Mouse (Mus musculus) cerebellum, postnatal 25 days (tissue): ENCODE data around the gene Set.

Experiments
- DNase-seq, 2 experiments: peaks; one replicate each; pipeline ENCODE4 v3.0.0; 2021; ENCODE audit warnings: mixed read lengths in 2 of 2

The Set gene

DNA sequence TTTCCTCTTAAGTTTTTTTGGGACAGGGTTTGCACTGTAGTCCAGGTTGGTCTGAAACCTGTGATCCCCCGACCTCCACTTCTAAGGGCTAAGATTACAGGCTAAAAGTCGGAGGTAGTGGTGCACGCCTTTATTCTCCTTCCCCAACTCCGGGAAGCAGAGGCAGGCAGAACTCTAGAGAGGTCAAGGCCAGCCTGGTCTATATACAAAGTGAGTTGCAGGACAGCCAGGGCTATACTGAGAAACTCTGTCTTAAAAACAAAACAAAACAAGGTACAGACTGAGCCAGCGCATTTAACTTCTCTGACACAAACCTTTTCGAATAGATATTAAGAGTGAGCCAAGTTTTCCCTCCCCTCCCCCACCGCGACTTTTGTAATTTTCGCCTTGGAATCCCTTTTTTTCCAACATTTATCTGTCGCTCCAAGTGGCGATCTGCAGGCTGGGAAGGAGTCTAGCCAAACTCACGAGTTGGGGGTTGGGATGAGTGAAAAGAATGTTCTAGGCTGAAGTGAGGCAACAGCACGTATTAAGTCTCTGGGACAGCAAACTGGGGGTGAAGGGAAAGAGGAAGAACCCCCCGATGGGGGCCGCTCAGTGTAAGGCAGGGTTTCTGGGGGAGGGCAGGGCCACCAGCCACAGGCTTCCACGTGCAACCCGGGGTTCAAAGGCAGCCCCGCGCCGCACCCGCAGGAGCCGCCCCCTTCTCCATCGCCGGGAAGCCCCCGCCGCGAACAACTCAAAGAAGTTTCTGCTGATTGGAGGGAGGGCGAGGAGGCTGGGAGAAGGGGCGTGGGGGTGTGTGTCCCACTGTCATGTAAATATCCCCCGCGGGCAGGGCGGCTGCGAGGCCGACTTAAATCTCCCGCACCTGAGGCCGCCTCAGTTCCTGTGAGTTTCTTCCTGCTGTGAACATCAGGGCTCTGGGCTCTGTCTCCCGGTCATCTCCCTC, 4.3 kb downstream of the Set start:
- DNase-seq: peak in 1 of 2 experiments; percentile 37

DNA sequence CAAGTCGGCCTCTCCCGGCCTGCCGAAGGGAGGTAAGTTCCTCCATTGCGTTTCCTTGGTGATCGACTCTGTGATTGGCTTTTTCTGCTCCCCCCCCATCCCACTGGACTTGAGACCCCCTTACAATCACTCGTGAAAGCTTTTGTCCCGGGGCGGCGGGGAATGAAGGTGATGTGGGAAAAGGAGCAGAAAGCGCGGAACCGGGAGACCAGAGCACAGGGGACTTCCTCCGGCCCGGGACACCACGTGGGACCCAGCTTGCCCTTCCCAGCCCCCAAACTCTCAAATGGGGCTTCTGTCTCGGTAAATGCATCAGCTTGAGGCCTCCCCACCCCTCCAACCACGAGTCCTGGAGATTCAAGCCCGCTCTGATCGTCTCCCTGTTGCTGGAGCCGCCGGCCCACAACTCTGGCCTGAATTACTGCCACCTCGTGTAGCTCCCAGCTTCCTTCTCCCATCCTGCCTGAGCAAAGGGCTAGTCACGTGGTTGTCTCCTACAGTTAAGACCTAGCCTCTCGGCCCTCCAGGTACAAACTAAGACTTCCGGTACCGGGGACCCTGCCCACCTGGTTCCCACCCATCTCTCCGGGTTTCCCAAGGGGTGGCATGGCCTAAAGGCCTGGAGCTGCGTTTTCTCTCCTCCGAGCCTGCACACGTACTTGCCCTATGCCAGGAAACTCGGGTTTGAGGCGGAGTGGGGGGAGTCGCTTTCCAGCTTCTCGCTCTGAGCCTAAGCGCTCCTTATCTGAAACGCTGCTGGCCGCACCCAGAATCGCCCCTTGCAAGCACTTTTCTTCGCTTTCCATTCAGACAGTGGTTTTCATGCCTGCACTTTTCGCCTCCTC, 5.3 kb downstream of the Set start:
- peak; percentile 65 to 69 for DNase-seq

DNA sequence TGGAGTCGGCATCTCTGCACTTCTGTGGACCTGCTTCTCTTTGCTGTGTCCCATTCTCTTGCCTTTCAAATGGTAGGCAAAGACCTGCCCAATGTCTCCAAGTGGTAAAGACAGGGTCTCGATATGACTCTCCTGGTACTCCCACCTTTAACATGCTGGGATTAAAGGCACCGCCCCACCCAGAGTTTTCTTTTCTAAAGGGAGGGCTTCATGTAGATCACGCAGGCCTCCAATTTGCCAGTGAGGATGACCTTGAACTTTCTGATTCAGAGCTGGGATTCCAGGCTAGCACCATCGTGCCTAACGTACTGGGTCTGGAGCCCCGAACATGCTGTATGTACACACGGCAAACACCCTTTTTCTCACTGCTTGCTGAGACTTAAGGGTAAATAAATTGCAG, 6.1 kb downstream of the Set start:
- no peak for DNase-seq

DNA sequence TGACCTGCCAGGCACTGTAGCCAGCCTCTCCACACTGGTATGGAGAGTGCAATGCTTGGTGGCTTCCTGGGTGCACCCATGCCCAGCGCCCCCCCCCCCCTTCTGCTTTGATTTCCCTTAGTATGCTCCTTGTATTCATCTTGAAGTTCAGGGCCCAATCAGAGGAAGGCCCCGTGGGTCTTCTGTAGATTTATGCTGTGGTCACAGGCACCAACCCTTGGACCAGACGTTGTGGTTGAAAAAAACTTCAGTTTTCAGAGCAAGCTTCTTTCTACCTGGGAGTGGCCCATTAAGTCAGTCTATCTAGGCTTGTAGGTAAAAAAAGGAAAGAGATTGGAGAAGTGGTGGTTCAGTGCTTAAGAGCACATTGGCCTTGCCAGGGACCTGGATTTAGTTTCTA, 6.6 kb downstream of the Set start:
- no peak for DNase-seq

DNA sequence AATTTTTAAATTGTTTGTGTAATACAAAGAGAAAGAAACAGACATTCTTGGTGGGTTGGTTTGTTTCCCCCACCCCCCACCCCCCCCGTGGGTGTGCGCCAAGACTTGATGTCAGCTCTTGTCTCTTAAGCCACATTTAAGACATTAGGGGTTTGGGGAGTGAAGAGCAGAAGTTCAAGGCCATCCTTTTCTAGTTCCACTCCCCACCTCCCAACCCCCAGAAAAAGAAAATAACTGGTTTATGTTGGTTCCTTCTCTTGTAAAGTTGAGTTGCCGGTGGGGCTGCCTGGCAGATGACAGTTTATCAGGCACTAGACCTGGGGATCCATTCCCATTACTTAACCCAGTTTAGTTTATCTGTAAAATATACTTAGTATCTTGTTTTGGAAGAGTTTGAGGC, 7.1 kb downstream of the Set start:
- no peak for DNase-seq

DNA sequence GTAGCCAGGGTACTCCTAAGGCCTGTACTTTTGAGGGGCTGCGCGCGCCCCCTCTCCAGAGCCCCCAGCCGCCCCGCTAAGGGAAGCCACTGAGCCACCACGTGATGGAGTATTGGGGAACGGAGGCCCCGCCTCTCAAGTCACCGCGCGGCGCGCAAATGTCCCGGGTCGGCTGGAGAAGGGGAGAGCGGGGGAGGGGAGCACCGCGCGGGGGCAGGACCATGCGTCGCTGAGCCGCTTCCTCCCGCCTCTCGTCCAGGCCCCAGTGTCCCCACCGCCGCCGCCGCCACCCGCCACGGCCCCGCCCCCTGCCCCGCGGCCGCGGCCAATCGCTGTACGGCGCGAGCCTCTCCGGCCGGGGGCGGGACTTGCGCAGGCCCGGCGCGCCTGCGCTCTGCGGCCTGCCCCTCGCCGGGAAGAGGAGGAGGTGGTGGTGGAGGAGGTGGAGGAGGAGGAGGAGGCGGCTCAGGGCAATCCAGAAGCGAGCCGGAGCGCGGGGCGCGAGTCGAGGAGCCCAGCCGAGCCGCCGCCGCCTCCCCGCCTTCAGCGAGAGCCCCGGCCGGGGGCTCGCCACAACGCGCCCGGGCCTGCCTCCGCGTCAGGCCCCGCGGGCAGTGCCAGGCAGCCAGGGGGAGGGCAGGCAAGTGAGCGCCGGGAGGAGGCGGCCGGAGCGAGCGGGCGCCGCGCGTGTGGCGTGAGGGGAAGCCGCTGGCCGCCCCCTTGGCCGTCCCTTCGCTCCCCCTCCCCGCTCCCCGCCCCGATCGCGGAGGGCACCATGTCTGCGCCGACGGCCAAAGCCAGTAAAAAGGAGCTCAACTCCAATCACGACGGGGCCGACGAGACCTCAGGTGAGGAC, 9.1 kb downstream of the Set start:
- peak; percentile 96 to 98 for DNase-seq

DNA sequence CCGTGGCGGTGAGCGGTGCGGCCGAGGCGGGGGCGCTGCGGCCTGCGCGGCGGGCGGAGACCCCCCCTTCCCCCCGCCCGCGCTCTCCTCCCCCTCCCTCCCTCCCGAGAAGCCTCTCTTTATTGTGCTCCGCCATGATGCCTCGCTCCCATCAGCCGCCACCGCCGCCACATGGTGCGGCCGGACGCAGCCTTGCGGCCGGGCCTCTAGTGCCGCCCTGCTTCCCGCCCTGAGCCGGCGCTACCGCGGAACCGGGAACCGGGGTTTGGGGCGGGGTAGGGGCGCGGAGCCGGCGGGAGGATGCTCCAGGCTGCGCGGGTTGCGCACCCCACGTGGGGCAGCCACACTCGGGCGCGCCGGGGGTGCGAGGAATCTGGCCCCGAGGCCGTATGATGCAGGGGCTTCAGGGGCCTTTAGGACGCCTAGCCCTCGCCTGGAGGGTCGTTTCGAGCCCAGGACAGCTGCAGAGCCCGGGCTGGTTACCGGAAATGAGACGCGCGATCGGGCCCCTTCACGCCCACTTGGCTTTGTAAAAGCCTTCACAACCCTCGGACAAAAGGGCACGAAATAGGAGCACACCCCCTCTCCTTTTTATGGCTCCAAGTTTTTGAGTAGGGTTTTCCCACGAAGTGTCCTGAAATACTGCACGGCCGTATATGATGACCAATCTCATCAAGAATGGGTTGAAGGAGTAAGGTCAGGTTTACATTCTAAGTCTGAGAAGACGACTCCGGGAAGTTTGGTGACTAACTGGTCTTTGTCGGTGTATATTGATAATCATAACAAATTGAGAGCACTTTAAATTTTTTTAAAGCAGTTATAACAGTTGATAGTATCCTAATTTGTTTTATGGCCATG, 10.1 kb downstream of the Set start:
- peak in 1 of 2 experiments; percentile 73 for DNase-seq

DNA sequence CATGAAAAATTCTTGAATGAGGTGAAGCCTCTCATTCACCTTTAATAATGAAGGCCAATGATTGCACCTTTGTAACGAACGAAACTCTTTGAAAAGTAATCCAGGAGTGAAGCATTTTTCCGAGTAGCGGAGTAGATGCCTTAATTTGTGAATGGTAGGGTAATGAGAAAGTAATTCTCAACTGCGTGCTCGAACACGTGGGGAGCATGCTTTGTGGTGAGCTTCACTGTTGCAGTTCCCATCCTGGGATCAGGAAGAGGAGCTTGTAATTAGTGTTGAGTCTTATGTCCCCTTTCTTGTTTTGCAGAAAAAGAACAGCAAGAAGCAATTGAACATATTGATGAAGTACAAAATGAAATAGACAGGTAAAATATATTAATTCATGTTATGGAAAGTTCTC, 10.8 kb downstream of the Set start:
- no peak for DNase-seq

DNA sequence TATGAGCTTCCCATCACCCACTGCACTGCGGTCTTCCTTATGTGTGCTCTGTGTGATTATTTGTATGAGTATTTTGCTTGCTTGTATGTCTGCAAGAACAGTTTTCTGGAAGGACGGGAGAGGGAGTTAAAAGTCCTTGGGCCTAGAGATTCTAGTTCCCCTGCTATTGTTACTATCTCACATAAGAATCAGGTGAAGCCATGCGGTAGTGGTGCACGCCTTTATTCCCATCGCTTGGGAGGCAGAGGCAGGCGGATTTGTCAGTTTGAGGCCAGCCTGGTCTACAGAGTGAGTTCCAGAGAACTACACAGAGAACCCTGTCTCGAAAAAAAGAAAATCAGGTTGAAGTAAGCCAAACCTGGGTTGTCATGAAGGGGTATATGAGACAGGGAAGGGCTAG, 15.7 kb downstream of the Set start:
- no peak for DNase-seq

DNA sequence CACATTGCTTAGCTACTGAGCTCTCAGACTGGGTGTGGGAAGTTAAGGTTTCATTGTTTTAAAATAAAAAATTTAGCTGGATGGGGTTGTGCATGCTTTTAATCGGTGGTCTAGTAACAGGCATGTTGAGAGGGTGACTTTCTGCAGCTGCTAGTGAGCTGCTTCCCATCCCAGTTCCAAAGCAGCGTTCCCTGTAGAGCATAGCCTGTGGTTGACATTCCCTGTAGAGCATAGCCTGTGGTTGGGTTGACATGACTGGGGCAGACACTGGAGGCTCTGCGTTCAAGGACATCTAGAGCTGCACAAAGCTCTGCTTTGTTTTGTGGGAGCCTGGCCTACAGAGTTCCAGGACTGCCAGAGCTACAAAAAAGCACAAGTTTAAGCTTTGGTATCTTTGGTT, 16.1 kb downstream of the Set start:
- DNase-seq: no peak

DNA sequence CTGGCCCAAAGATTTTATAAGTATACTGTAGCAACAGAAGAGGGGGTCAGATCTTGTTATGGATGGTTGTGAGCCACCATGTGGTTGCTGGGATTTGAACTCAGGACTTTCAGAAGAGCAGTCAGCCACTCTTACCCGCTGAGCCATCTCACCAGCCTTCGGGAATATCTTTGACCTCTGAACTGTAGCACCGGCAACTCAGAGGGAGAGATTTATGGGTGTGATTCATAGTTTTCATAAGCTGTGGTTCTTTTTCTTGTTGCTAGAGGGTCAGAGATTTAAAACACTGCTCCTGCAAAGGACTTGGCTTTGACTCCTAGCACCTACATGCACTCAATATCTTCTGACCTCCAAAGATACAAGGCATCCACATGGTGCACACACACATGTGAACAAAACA, 18.4 kb downstream of the Set start:
- DNase-seq: no peak

DNA sequence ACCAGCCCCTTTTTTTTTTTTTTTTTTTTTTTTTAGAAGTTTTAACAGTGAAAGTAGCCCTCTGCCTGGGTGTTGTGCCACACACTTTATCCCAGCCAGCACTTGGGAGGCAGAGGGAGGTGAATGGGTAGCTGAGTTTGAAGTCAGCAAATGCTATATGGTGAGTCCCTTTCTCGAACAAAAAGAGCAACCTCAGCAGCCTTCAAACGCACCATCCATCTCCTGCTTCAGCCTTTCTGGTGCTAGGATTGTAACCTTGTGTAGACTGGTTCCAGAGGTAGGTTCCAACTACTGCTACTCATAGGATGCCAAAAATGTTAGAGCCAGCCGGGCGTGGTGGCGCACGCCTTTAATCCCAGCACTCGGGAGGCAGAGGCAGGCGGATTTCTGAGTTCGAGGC, 19.3 kb downstream of the Set start:
- DNase-seq: no peak

DNA sequence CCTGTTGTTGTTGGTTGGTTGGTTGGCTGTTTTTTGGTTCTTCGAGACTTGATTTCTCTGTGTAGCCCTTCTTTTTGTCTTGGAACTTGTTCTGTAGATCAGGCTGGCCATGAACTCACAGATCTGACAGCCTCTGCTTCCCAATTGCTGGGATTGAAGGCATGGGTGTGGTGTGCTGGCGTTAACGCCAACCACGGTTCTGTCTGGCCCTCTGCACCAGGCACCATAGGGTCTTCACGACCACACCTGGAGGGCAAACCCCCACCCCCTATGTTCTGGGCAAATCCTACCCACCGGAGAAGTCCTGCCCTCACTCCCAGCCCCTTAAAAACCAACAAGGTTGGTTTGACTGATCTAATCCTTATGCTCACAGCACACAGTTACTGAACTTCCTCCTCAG, 19.8 kb downstream of the Set start:
- DNase-seq: no peak

DNA sequence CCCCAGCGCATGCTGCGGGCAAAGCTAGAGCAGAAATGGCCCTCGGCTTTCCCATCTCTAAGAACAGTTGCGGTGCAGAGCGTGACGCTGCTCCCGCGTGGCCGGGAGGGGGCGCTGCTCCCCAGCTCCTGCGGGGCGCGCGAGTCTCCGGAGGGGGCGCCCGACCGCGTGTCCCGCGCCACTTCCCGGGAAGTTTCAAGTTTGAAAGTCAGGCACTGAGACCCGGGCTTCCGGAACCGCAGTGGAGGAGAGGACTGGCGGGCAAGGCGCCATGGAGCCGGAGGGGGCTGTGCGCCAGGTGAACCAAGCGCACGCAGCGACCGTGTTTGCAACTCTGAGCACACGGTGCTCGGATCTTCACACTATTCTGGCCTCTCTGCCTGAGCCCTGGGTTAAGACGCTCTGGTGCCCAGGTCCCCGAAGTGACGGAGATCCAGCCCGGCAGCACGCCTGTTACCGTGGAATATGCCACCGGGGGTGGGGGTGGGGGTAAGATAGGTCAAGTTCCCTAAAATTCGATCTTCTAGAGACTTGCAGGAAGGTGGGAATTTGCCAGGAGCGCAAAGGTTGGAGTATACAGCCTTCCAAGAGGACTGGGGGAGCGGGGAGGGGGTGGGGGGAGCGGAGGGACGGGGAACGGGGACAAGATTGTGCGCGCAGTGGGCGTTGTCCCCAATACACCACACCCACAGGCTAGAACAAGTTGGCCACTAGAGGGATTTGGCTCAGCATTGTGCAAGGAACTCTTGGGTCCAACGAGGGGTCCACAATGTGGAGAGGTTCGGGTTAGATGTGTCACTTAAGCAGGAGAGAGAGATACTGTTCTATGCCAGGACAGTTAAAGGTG, 20.5 kb downstream of the Set start, which contains the start of gene Pkn3:
Pkn3 (plus strand) TSS at position 183 of the 847 bp plus-strand sequence.
- DNase-seq: peak; percentile 85 to 90

DNA sequence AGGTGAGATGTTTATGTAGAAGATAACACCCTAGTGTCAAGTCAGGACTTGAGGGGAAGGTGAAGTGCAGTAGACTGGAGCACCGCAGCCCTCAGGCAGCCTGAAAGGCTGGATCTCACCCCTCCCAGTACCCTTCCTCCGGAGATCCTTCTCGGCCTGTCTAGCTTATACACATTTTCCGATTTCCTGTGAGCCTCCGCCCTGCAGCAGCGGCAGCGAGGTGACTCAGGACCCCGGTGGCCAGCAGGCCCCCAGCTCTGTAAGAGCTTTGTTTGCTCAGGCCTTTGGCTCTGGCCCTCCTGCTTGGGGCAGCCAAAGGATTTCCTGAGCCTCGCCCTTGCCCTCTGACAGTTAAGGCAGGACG, 21.2 kb downstream of the Set start:
- DNase-seq: no peak

DNA sequence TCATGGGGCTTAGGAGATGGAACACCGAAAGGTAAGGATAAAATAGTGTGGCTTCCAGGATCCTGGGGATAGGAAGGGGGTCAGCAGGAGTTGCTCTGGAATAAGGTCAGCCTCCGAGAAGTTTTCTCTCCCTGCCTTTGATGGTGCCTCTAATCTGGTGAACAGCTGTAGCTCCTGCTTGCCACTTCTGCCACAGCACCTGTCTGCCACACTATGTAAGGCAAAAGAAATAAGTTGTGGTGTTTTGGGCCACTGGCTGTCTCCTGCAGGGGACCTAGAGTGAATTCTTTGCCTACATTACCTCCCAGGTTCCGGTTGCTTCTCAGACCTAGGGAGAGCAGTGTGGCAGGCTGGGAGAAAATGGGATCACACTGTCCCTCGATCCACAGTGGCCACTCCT, 21.6 kb downstream of the Set start:
- no peak for DNase-seq

DNA sequence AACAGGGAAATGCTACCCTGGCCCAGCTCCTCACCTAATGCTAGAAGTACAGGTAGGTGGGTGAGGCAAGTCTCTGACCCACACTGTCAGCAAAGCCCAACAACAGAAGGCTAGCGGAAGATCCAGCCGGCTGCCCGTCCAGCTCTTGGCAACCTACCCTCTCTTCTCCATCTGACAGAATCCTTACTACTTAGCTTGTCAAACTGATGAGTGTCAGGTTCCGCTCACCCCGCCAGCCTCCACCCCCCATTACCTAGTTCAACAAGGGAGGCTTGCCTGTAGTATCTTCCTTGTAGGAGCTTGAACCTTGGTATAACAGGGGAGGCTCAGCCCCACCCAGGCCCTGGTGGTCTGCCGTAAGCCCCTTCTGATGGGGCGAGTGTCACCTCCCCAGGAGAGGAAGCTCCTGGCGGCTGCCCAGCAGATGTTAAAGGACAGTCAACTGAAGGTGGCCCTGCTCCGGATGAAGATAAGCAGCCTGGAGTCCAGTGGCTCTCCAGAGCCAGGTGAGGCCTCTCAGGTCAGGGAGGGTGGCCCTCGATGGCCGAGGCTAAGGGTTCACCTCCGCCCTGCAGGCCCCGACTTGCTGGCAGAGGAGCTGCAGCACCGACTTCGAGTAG, 23.1 kb downstream of the Set start:
- no peak for DNase-seq

DNA sequence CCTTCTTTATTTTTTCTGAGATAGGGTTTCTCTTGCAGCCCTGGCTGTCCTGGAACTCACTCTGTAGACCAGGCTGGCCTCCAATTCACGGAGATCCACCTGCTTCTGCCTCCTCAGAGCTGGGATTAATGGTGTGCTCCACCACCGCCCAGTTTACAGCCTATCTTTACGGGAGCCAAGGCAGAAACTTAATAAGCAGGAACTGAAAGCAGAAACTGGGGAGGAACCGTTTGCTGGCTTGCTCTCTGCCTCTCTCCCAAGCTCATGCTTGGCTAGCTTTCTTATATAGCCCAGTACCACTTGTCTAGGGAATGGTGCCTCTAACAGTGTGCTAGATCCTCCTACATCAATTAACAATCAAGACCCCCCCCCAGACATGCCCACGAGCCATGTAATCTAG, 26.9 kb downstream of the Set start:
- no peak for DNase-seq

DNA sequence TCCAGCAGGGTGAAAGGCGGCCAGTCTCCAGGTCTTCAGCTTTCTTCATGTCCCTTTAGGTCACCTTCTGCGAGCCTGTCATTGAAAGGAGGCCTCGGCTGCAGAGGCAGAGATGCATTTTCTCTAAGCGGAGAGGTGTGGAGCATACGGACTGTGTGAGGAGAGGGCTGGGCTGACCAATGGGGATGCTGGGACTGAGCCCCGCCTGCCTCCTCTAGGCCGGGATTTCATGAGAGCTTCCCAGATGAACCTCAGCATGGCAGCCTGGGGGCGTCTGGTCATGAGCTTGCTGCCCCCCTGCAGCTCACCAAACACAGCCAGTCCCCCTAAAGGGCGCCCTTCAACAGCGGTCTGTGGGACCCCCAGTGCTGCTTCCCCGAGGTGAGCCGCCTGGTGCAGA, 27.5 kb downstream of the Set start:
- DNase-seq: no peak

DNA sequence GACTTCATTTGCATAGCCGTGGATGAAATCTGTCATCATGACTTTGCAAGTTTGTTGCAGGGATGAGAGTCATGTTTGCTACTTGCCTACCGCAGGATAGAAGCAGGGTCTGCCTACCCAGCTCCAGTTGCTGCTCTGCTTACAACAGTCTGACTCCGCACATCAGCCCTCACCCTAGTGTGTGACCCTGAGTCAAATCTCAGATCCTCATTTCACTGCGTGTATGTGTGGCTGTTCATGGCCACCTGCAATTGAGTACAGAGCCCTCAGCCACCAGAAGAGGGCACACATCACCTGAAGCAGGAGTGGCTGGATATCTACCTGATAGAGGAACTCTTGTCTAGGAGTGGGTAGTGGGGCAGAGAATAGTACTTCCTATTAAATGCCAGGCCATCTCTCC, 30.1 kb downstream of the Set start:
- DNase-seq: no peak

DNA sequence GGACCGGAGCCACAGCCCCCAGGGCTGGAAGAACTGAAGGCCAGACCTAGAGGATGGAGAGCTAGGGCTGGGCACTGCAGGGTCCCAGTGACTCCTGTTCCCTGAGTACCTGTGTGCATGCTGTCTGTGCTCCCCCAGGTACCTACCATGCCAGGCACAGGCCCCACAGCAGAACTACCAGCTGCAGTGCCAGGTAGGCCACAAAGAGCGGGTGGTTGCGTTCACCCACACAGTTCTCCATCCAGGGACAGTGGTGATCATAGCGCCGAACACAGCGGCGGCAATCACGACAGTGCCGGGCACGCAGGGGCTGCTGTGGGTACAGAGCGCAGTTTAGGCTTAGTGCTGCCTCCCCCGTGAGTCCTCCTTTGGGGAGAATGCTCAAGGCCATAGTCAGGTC, 34.3 kb downstream of the Set start:
- DNase-seq: no peak
